Mouse (Mus musculus) pancreas, adult 10 weeks (tissue): ENCODE results near the gene Gm4737. TPM values are rescaled to one million over a fixed set of nuclear protein-coding genes. Genes with fewer than 3 reads are reported as not detected.

ENCODE experiments used
- polyA plus RNA-seq: library from polyadenylated mRNA; stranded (reverse); fragments of 350-450 nt; fragmentation: Illumina TruSeq; extraction: RNeasy Lipid Tissue Mini Kit (QIAGEN cat#74804); gene quantifications from one replicate; pipeline ENCODE4 v1.2.3, GENCODE M21; 2015; ENCODE audit warnings: low read depth, low replicate concordance; ENCODE audit not compliant: insufficient read depth

The Gm4737 gene
- polyA plus RNA-seq: 1.3 TPM

DNA sequence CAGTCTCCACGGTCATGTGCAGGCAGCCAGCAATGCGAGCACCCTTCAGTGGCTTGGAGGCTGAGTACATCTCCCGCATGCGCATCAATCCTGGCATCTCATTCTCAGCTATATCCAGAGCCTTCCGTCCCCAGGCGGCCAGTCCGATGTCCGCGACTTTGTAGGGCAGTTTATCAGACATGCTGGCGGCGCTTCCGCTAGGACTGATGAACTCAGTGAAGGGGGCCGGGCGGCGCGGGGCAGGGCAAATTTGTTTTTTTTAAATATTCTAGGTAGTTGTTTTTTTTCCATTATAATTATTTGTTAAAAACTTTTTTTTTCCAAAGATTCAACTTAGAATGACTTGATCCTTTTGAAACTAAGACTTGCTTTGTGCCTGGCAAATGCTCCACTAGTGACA, at the start of gene Gm4737:
Gene Gm4737 (minus strand): TSS at position 246 of the 400 bp plus-strand sequence.

DNA sequence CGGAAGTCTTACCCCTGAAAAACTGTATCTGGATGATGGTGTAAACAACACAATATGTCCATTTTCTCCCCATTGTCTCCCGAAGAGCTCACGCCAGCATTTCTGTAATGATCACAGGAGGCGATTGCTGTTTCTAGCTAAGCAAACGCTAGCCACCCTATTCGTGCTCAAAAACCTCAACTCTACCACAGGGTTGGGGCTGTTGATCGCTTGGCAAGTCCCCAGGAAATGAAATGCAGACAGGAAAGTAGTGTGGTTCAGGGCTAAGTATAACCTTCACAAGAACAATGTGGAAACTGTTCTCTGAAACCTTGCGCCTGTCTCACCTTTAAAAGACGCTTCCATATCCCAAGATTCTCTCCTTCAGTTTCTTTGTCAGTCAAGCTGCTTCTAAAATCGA, 34.9 kb downstream of the Gm4737 start, which contains the start of gene Cd96:
Gene Cd96 (minus strand): TSS at position 232 of the 400 bp plus-strand sequence.

Other genes with a start within 250 kb of the Gm4737 start
- gene Phldb2, start 201.5 kb downstream of the Gm4737 start, polyA plus RNA-seq: 11.1 TPM
- gene Plcxd2, start 144.9 kb downstream of the Gm4737 start, polyA plus RNA-seq: 2.4 TPM
- gene Cd96, start 34.8 kb downstream of the Gm4737 start, polyA plus RNA-seq: not detected